Mouse (Mus musculus) CH12F3 (cell line): Measurements from ENCODE around the gene Gbgt1.

Experiments used
- in situ Hi-C: fragments of 300-500 bp; cut with MboI; formaldehyde crosslinking; loops from 2 replicates; pipeline ENCODE4 v1.14.3; 2020; ENCODE audit warnings: low sequenced_read_pairs

The Gbgt1 gene

GRCm38 (mm10) chr2:28527436-28528353 is 31.0 kb downstream of the Gbgt1 start:
- in situ Hi-C loops = no loop called here

GRCm38 (mm10) chr2:28528354-28528730 is 31.7 kb downstream of the Gbgt1 start:
- in situ Hi-C loops = no loop called here

- in situ Hi-C loops = no loop called here
Measured at GRCm38 (mm10) chr2:28529856-28530255, 33.2 kb downstream of the Gbgt1 start.

GRCm38 (mm10) chr2:28530311-28530710 is 33.6 kb downstream of the Gbgt1 start:
- in situ Hi-C loops = no loop called here

GRCm38 (mm10) chr2:28532938-28533771 is 36.5 kb downstream of the Gbgt1 start:
- in situ Hi-C loops = no loop called here

GRCm38 (mm10) chr2:28533901-28534435 is 37.3 kb downstream of the Gbgt1 start:
- in situ Hi-C loops = no loop called here

- in situ Hi-C loops = no loop called here
Measured at GRCm38 (mm10) chr2:28534436-28535262, 38.0 kb downstream of the Gbgt1 start.

- in situ Hi-C loops = no loop called here
Measured at GRCm38 (mm10) chr2:28535263-28535540, 38.5 kb downstream of the Gbgt1 start.

GRCm38 (mm10) chr2:28535650-28536049 is 39.0 kb downstream of the Gbgt1 start:
- in situ Hi-C loops = no loop called here

GRCm38 (mm10) chr2:28536166-28536565 is 39.5 kb downstream of the Gbgt1 start:
- in situ Hi-C loops = no loop called here

GRCm38 (mm10) chr2:28536766-28537633 is 40.3 kb downstream of the Gbgt1 start:
- in situ Hi-C loops = no loop called here

GRCm38 (mm10) chr2:28537634-28537920 is 40.9 kb downstream of the Gbgt1 start:
- in situ Hi-C loops = no loop called here

GRCm38 (mm10) chr2:28537995-28538816 is 41.5 kb downstream of the Gbgt1 start:
- in situ Hi-C loops = no loop called here

- in situ Hi-C loops = no loop called here
Measured at GRCm38 (mm10) chr2:28538817-28539128, 42.1 kb downstream of the Gbgt1 start.

- in situ Hi-C loops = no loop called here
Measured at GRCm38 (mm10) chr2:28539206-28539605, 42.5 kb downstream of the Gbgt1 start.

- in situ Hi-C loops = no loop called here
Measured at GRCm38 (mm10) chr2:28539949-28540348, 43.3 kb downstream of the Gbgt1 start.

- in situ Hi-C loops = no loop called here
Measured at GRCm38 (mm10) chr2:28540587-28541227, 44.0 kb downstream of the Gbgt1 start.

GRCm38 (mm10) chr2:28543894-28544293 is 47.2 kb downstream of the Gbgt1 start:
- in situ Hi-C loops = no loop called here

- in situ Hi-C loops = no loop called here
Measured at GRCm38 (mm10) chr2:28545976-28546375, 49.3 kb downstream of the Gbgt1 start.
